Mouse (Mus musculus) heart, postnatal 0 days (tissue): ENCODE data around the gene Tmem170.

Source experiments
- CTCF ChIP-seq: IDR thresholded peaks from 2 replicates; pipeline ENCODE4 v1.5.1; 2016; ENCODE audit warnings: antibody characterized with exemption, control low read depth, low read depth
- EP300 ChIP-seq: IDR thresholded peaks from 2 replicates; pipeline ENCODE4 v1.6.1; 2016; ENCODE audit warnings: antibody characterized with exemption, low read depth

DNA sequence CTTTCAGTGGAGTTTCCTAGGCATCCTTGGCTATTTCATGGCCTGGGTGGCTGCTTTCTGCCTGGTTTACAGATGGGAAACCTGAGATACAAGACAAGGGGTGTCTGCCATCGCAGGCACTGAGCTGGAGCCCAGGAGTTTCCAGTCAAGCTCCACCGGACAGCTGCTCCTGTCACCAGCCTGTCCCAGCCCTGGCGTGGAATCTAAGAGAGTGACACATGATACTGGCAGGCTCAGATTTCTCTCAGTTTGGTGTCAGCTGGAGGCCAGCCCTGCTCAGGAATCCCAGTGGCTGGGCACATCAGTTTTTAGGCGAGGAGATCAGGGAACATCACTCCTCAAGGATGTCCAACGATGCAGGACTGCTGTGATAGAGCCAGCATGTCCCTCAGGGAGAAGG lies 25.5 kb upstream of the Tmem170 start:
- TF ChIP-seq CTCF (no peak), EP300 (no peak)
